ENCODE assay signal across 11 mouse cellular contexts in genomic region chr15:12194817-12195735, GRCm38 (mm10). TPM values are rescaled to one million over a fixed set of nuclear protein-coding genes. Genes with fewer than 3 reads are reported as not detected.
DNase-seq lines count a peak whose midpoint lies in the region; ATAC-seq and TF ChIP-seq lines count a peak whose summit lies in the region.
"Had no signal": no experiment of that assay in that cellular context is flagged by ENCODE, and none has a peak within 500 bp of the region (broad histone marks: within the 10 kb centered on the region; RNA-seq: fewer than 3 reads in every experiment).

No protein-coding gene starts in this region.

- intact Hi-C loops in gastrocnemius, postnatal 36 days (cut with DNase I), result loop anchor here (2.0 to 5.0 kb wide), 2 partner anchors 52 to 74 kb away; no protein-coding TSS in a partner anchor

- DNase-seq in kidney, adult 2 months, result peak; percentile 41
- no peak for DNase-seq in kidney, adult 9 months
- peak; percentile 77 for DNase-seq in MEL (ENCODE audit: low read depth, low spot score)
- DNase-seq in liver, embryonic 14.5 days (ENCODE audit: low read depth in 3 of 3, low spot score in 3 of 3), result no peak
- DNase-seq in adrenal gland, adult 8-10 months, result no peak
- DNase-seq in layer of hippocampus, postnatal 25 days (ENCODE audit: extremely low spot score in 1 of 2, low spot score in 1 of 2), result no peak
- no peak for DNase-seq in gastrocnemius, postnatal 36 days
- DNase-seq: adrenal gland, postnatal 10 days; cerebellum, adult 9-11 months; lung, postnatal 4 days had no signal

- H3K4me2 ChIP-seq in liver, embryonic 14.5 days (ENCODE audit: low read depth), result peak overlapping the region; percentile 87

- no peaks in the 10 kb centered on the region for H3K36me3 ChIP-seq in kidney, adult 2 months (ENCODE audit: control insufficient read depth, insufficient read depth, low read length)
- peaks cover 0 to 17% of the 10 kb centered on the region in 2 experiments; a peak in 2 of 4 replicates for H3K36me3 ChIP-seq in MEL (ENCODE audit: control insufficient read depth in 1 of 2, insufficient read depth in 2 of 2, low read length in 2 of 2)
- peaks cover 3% of the 10 kb centered on the region; the same call in 1 of the 2 replicates for H3K36me3 ChIP-seq in liver, embryonic 14.5 days (replicated peaks; ENCODE audit: control insufficient read depth, insufficient read depth, low read depth)

- H3K9ac ChIP-seq in MEL (ENCODE audit: control insufficient read depth, low read depth, low read length, poor library complexity, severe bottlenecking), result peak overlapping the region; percentile 66
- peak overlapping the region; percentile 67 for H3K9ac ChIP-seq in liver, embryonic 14.5 days (replicated peaks)

- TF ChIP-seq CTCF in kidney, adult 2 months (conservative IDR thresholded peaks at IDR 0.05; ENCODE audit: insufficient read depth, insufficient read length, low read depth, low read length), result no peak
- no peak for TF ChIP-seq CTCF in MEL (IDR thresholded peaks at IDR 0.05 in 2 of 3, conservative IDR thresholded peaks at IDR 0.05 in 1 of 3; ENCODE audit: control insufficient read depth in 1 of 3, insufficient read depth in 1 of 3, low read depth in 2 of 3, low read length in 3 of 3, poor library complexity in 1 of 3, severe bottlenecking in 1 of 3)
- no peak for TF ChIP-seq CTCF in liver, embryonic 14.5 days (IDR thresholded peaks at IDR 0.05; ENCODE audit: low read depth)

- H3K79me2 ChIP-seq in MEL (ENCODE audit: control insufficient read depth, insufficient read depth, low read length, poor library complexity), result no peaks in the 10 kb centered on the region; the same call in 1 of the 2 replicates

- H3K27me3 ChIP-seq in kidney, adult 2 months (replicated peaks; ENCODE audit: control insufficient read depth, insufficient read depth, low read length), result no peaks in the 10 kb centered on the region
- no peaks in the 10 kb centered on the region for H3K27me3 ChIP-seq in MEL (ENCODE audit: control insufficient read depth in 1 of 2, insufficient read depth in 2 of 2, low read length in 2 of 2)
- H3K27me3 ChIP-seq in liver, embryonic 14.5 days (ENCODE audit: control insufficient read depth, insufficient read depth, low read length), result no peaks in the 10 kb centered on the region

- TF ChIP-seq POLR2A in kidney, adult 2 months (IDR thresholded peaks at IDR 0.05; ENCODE audit: low read depth, low read length), result no peak
- TF ChIP-seq POLR2A in MEL (IDR thresholded peaks at IDR 0.05; ENCODE audit: control insufficient read depth in 1 of 2, insufficient read depth in 1 of 2, low read depth in 1 of 2, low read length in 2 of 2, poor library complexity in 1 of 2), result peak; percentile 13 to 19; a peak in 1 of 4 replicates

- 41% methylated on average over 20 of the region's 20 CpGs for WGBS in kidney, adult 2 months
- WGBS in liver, embryonic 14.5 days (ENCODE audit: insufficient replicate concordance), result 23% methylated on average over 20 of the region's 20 CpGs

- H3K4me3 ChIP-seq in kidney, adult 2 months (ENCODE audit: insufficient read depth, low read depth, low read length), result no peak overlapping the region
- peak overlapping the region; percentile 40 to 47 for H3K4me3 ChIP-seq in MEL (ENCODE audit: control insufficient read depth in 1 of 2, insufficient read depth in 1 of 2, low read depth in 2 of 2, low read length in 2 of 2)
- peak overlapping the region; percentile 53 to 64 for H3K4me3 ChIP-seq in liver, embryonic 14.5 days (ENCODE audit: insufficient read depth in 1 of 2, low read depth in 2 of 2, low read length in 2 of 2)

- ATAC-seq in erythroid progenitor cell, adult 5-6 weeks (replicated peaks; ENCODE audit: low FRiP score, poor library complexity, severe bottlenecking), result peak; percentile 26; the same call in 1 of the 2 replicates
- no peak for ATAC-seq in liver, embryonic 14.5 days (ENCODE audit: insufficient read depth)

- TF ChIP-seq RAD21 in MEL (IDR thresholded peaks at IDR 0.05; ENCODE audit: low read depth, low read length), result no peak

- peak overlapping the region; percentile 63 for H3K27ac ChIP-seq in kidney, adult 2 months (ENCODE audit: insufficient read depth, low read depth, low read length)
- peak overlapping the region; percentile 97 for H3K27ac ChIP-seq in MEL (ENCODE audit: control insufficient read depth, low read depth, low read length)
- H3K27ac ChIP-seq in liver, embryonic 14.5 days, result peak overlapping the region; percentile 77; the same call in 1 of the 2 replicates

- TF ChIP-seq EP300 in MEL (IDR thresholded peaks at IDR 0.05; ENCODE audit: low read depth in 1 of 2, low read length in 2 of 2), result no peak
- no peak for TF ChIP-seq EP300 in liver, embryonic 14.5 days (IDR thresholded peaks at IDR 0.05; ENCODE audit: low read depth)

- peaks cover 36% of the 10 kb centered on the region for H3K4me1 ChIP-seq in kidney, adult 2 months (ENCODE audit: control insufficient read depth, insufficient read depth, low read length)
- peaks cover 0 to 32% of the 10 kb centered on the region in 2 experiments for H3K4me1 ChIP-seq in MEL (ENCODE audit: control insufficient read depth in 1 of 2, insufficient read depth in 2 of 2, low read length in 2 of 2)
- peaks cover 24 to 37% of the 10 kb centered on the region in 2 experiments for H3K4me1 ChIP-seq in liver, embryonic 14.5 days (replicated peaks; ENCODE audit: control insufficient read depth in 2 of 2, insufficient read depth in 2 of 2, low read length in 1 of 2)

- no peaks in the 10 kb centered on the region for H3K9me3 ChIP-seq in MEL (replicated peaks; ENCODE audit: insufficient read depth, low read length)
- no peaks in the 10 kb centered on the region for H3K9me3 ChIP-seq in liver, embryonic 14.5 days (ENCODE audit: control insufficient read depth, low read length)

TF ChIP-seq in MEL, 35 proteins besides CTCF, POLR2A, EP300 and RAD21:
- TF ChIP-seq TCF12 (IDR thresholded peaks at IDR 0.05; ENCODE audit: low read depth, low read length), result no peak
- TF ChIP-seq MYC (IDR thresholded peaks at IDR 0.05; ENCODE audit: low read depth, low read length), result peak; percentile 56; the same call in 1 of the 2 replicates
- 0 out of 4 replicates have a peak, but pooled peaks have one; percentile 8 to 36 for TF ChIP-seq USF2 (IDR thresholded peaks at IDR 0.05; ENCODE audit: borderline replicate concordance in 1 of 2, insufficient read depth in 1 of 2, low read depth in 1 of 2, low read length in 2 of 2)
- peak; percentile 57 for TF ChIP-seq SIN3A (IDR thresholded peaks at IDR 0.05; ENCODE audit: low read length)
- peak; percentile 86 for TF ChIP-seq MAX (IDR thresholded peaks at IDR 0.05; ENCODE audit: low read length)
- TF ChIP-seq MAZ (IDR thresholded peaks at IDR 0.05; ENCODE audit: low read depth, low read length), result peak; percentile 31
- TF ChIP-seq TBP (IDR thresholded peaks at IDR 0.05; ENCODE audit: low read depth, low read length), result 0 out of 2 replicates have a peak, but pooled peaks have one; percentile 58
- TF ChIP-seq BHLHE40 (IDR thresholded peaks at IDR 0.05; ENCODE audit: borderline replicate concordance, low read depth, low read length), result peak; percentile 96
- TF ChIP-seq USF1 (IDR thresholded peaks at IDR 0.05; ENCODE audit: low read depth, low read length), result peak; percentile 89
- peak; percentile 85 for TF ChIP-seq MXI1 (IDR thresholded peaks at IDR 0.05; ENCODE audit: low read depth, low read length)
- TF ChIP-seq POLR2AphosphoS2 (IDR thresholded peaks at IDR 0.05; ENCODE audit: low read length), result 0 out of 2 replicates have a peak, but pooled peaks have one; percentile 40
- no peak for TF ChIP-seq NRF1 (IDR thresholded peaks at IDR 0.05; ENCODE audit: insufficient read depth, low read depth, low read length, poor library complexity, severe bottlenecking)
- no peak for TF ChIP-seq ELF1 (IDR thresholded peaks at IDR 0.05; ENCODE audit: low read depth, low read length)

RNA-seq across cellular contexts. Expression of gene Mtmr12, which starts 9.8 kb away (rescaled TPM):
- 27.3 and 28.1 TPM in 2 replicates for polyA plus RNA-seq in kidney, adult 2 months (2012; rRNA removed)
- total RNA-seq in MEL (2012; rRNA removed), result 14.3 and 18.0 TPM in 2 replicates
- 10 to 100 TPM in 1 of 2 experiments, not detected in 1; 38.2 TPM for polyA plus RNA-seq in MEL (2012; ENCODE audit: insufficient read depth in 1 of 2, insufficient read length in 2 of 2, low read depth in 1 of 2, low replicate concordance in 2 of 2, missing spikeins in 1 of 2)
- 7.9 and 15.1 TPM in 2 replicates for total RNA-seq in erythroid progenitor cell, adult 5-6 weeks (2015; ENCODE audit: low replicate concordance)
- total RNA-seq in erythroid progenitor cell, adult 5-6 weeks (2017; ENCODE audit: low replicate concordance), result 17.2 and 24.7 TPM in 2 replicates
- 6.4 and 6.5 TPM in 2 replicates for polyA plus RNA-seq in liver, embryonic 14.5 days (2012; rRNA removed)
- 6.8 and 7.2 TPM in 2 replicates for polyA plus RNA-seq in liver, embryonic 14.5 days (2014; fragmentation: Nextera tagmentation; extraction: Ambion mirVana)
- total RNA-seq in adrenal gland, adult 8-10 months (2022), result 10 to 100 TPM; 21.8 to 28.1 (median 25.7) TPM
- 10 to 100 TPM; 50.9 to 54.8 TPM for total RNA-seq in layer of hippocampus, postnatal 25 days (2021)
- total RNA-seq in gastrocnemius, postnatal 36 days (2021), result 1 to 10 TPM; 3.1 to 3.7 TPM

Comparison
In these comparisons a context has a peak if more than half of its experiments do, and no peak if none do; other contexts are left out.
1. DNase-seq: peak in kidney, adult 2 months (single experiment) and MEL (single experiment); none in kidney, adult 9 months (single experiment), liver, embryonic 14.5 days (0 of 3), adrenal gland, adult 8-10 months (single experiment), layer of hippocampus, postnatal 25 days (0 of 2) and gastrocnemius, postnatal 36 days (0 of 2).
2. Peak in every context shown above with its lines, with median percentiles within 50 percentile points of each other: H3K27ac ChIP-seq.